Mouse (Mus musculus) liver, embryonic 15.5 days (tissue): ENCODE measurements around the gene Cox11. TPM values are rescaled to one million over a fixed set of nuclear protein-coding genes. Genes with fewer than 3 reads are reported as not detected.

Experiments
- ATAC-seq: fragments of 200-750 bp; cut with Nextera tagmentation; 2 replicates; pipeline ENCODE4 v1.8.0; 2017; ENCODE audit warnings: moderate number of reproducible peaks, mild to moderate bottlenecking, moderate library complexity; ENCODE audit not compliant: insufficient read depth
- H3K27ac ChIP-seq: fragments of 300-500 bp; sonication (generic); replicated peaks from 2 replicates; pipeline ENCODE4 v1.5.1; 2015; ENCODE audit warnings: mild to moderate bottlenecking, inconsistent platforms
- H3K27me3 ChIP-seq: fragments of 300-500 bp; sonication (generic); 2 replicates; pipeline ENCODE4 v1.6.1; 2015; ENCODE audit warnings: mild to moderate bottlenecking, inconsistent platforms
- H3K36me3 ChIP-seq: fragments of 300-500 bp; sonication (generic); replicated peaks from 2 replicates; pipeline ENCODE4 v1.6.1; 2015; ENCODE audit warnings: moderate library complexity, mild to moderate bottlenecking, inconsistent platforms
- H3K4me1 ChIP-seq: fragments of 300-500 bp; sonication (generic); replicated peaks from 2 replicates; pipeline ENCODE4 v1.6.1; 2015; ENCODE audit warnings: inconsistent platforms
- H3K4me2 ChIP-seq: fragments of 300-500 bp; sonication (generic); 2 replicates; pipeline ENCODE4 v1.6.1; 2015; ENCODE audit warnings: moderate library complexity, mild to moderate bottlenecking, inconsistent platforms
- H3K4me3 ChIP-seq: fragments of 300-500 bp; sonication (generic); replicated peaks from 2 replicates; pipeline ENCODE4 v1.5.1; 2015; ENCODE audit warnings: mild to moderate bottlenecking, inconsistent platforms
- H3K9ac ChIP-seq: fragments of 300-500 bp; sonication (generic); 2 replicates; pipeline ENCODE4 v1.6.1; 2015; ENCODE audit warnings: moderate library complexity, mild to moderate bottlenecking, inconsistent platforms
- H3K9me3 ChIP-seq: fragments of 300-500 bp; sonication (generic); replicated peaks from 2 replicates; pipeline ENCODE4 v1.6.1; 2016; ENCODE audit warnings: inconsistent platforms
- WGBS: fragments of 180-500 bp; shearing (Covaris S2); methylation state at CpG from one replicate; pipeline ENCODE4 v1.1.7; 2015; ENCODE audit warnings: mixed read lengths; ENCODE audit not compliant: insufficient replicate concordance; 5-methylcytosine and 5-hydroxymethylcytosine counted together
- polyA plus RNA-seq: library from polyadenylated mRNA; unstranded; fragments of >200 nt; fragmentation: Nextera tagmentation; extraction: Ambion mirVana; gene quantifications from 2 replicates; pipeline ENCODE4 v1.2.1, GENCODE M21; 2015

Gene Cox11
- 24.2 and 26.0 TPM in 2 replicates for polyA plus RNA-seq

DNA sequence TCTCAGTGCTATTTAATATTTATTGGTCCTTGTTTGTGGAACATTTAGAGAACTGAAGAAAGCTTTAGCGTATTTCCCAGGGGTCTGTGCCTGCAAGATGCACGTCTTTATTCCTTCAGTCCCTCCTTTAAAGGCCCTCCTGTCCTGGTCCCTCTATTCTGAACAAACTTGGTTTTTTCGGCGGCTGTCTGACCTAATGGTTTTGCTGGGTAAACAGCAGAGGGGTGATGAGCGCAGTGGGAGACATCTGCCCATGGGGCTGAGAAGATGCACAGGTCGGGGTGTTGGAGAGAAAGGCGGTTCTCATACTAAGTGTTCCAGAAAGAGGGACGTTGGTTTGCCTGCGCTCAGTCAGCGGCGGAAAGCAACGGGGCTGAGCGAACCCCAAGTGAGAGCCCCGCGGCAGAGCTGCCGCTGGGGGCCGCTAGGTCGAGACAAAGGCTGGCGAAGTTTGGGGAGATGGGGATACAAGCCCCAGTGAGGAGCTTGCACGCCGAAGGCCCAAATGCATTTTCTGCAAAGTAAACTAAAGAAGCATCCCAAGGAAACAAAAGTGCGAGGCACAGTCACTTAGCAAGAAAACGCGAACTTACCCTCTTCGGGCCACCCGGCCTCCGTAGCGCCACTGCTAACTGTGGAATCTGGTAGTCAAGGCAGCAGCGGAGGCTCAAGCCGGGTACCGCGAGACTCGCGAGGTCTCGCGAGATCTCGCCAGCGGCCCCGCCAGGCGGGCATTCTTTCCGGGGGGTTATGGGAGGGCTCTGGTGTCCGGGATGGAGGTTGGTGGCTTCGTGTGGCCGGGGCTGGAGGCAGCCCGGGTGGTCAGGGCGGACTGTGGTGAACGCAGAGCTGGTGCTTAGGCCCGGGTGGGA lies at the start of gene Cox11, which contains the start of gene Stxbp4:
Cox11 (plus strand) TSS at position 734 of the 872 bp plus-strand sequence.
Stxbp4 (minus strand) TSS at position 645 of the 872 bp plus-strand sequence.
- peaks cover 24% of the 10 kb centered on the region for H3K36me3 ChIP-seq
- H3K4me1 ChIP-seq = peaks cover 38% of the 10 kb centered on the region
- H3K9ac ChIP-seq = peak within 1 kb of the TSS; percentile 98
- no peaks in the 10 kb centered on the region for H3K27me3 ChIP-seq
- ATAC-seq = peak; percentile 92
- WGBS = under 1% methylated on average over 48 of the region's 48 CpGs
- H3K9me3 ChIP-seq = no peaks in the 10 kb centered on the region
- peak within 1 kb of the TSS; percentile 98 for H3K4me3 ChIP-seq
- peak within 1 kb of the TSS; percentile 81 for H3K4me2 ChIP-seq
- peak within 1 kb of the TSS; percentile 92 for H3K27ac ChIP-seq

- Histone ChIP-seq H3K36me3 (peaks cover 9% of the 10 kb centered on the region; the same call in 1 of the 2 replicates), H3K4me2 (no peak overlapping the region), H3K9me3 (no peaks in the 10 kb centered on the region), H3K27me3 (no peaks in the 10 kb centered on the region), H3K9ac (no peak overlapping the region), H3K4me1 (no peaks in the 10 kb centered on the region), H3K4me3 (no peak overlapping the region), H3K27ac (no peak overlapping the region)
- ATAC-seq = no peak
- 60% methylated on average over 1 of the region's 1 CpGs for WGBS
Measured at GRCm38 (mm10) chr11:90590996-90591395, 47.0 kb upstream of the Cox11 start.

GRCm38 (mm10) chr11:90595826-90596225 lies 42.1 kb upstream of the Cox11 start:
- no peak overlapping the region for H3K27ac ChIP-seq
- H3K9ac ChIP-seq = no peak overlapping the region
- ATAC-seq = no peak
- 90% methylated on average over 1 of the region's 1 CpGs for WGBS
- no peak overlapping the region for H3K4me3 ChIP-seq
- no peaks in the 10 kb centered on the region for H3K9me3 ChIP-seq
- no peaks in the 10 kb centered on the region for H3K4me1 ChIP-seq
- H3K27me3 ChIP-seq = no peaks in the 10 kb centered on the region
- no peak overlapping the region for H3K4me2 ChIP-seq
- 0 out of 2 replicates have a peak, but pooled peaks cover 21% of the 10 kb centered on the region for H3K36me3 ChIP-seq

GRCm38 (mm10) chr11:90603066-90603465 lies 34.9 kb upstream of the Cox11 start:
- H3K27ac ChIP-seq = no peak overlapping the region
- ATAC-seq = no peak
- WGBS = 81% methylated on average over 2 of the region's 2 CpGs

DNA sequence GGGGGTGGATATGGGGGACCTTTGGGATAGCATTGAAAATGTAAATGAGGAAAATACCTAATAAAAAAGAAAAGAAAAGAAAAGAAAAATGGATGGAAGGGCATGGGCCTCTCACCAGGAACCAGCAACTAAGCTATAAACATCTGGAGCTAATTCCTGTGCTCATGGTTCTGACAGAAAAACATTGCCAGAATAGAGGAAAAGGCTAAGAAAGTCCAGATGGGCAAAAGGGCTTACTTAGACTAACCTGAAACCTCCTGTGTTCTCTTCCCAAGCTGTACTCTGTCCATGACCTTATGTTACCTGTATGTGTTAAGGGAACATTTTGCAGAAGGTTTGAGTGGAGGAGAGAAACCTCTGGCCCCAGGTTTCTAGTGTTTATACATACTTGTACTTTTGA lies 25.9 kb upstream of the Cox11 start:
- Histone ChIP-seq H3K27ac (no peak overlapping the region), H3K36me3 (peaks cover 4% of the 10 kb centered on the region; the same call in 1 of the 2 replicates), H3K4me2 (no peak overlapping the region), H3K27me3 (no peaks in the 10 kb centered on the region), H3K9me3 (no peaks in the 10 kb centered on the region), H3K4me1 (no peaks in the 10 kb centered on the region), H3K4me3 (no peak overlapping the region), H3K9ac (no peak overlapping the region)
- ATAC-seq = no peak

More at GRCm38 (mm10) chr11:90603066-90603465, 34.9 kb upstream of the Cox11 start:
- Histone ChIP-seq H3K4me1 (no peaks in the 10 kb centered on the region), H3K4me2 (no peak overlapping the region), H3K27me3 (no peaks in the 10 kb centered on the region), H3K36me3 (peaks cover 25% of the 10 kb centered on the region; the same call in 1 of the 2 replicates), H3K9ac (no peak overlapping the region), H3K9me3 (no peaks in the 10 kb centered on the region), H3K4me3 (no peak overlapping the region)

- no peak for ATAC-seq
- Histone ChIP-seq H3K27ac (no peak overlapping the region), H3K27me3 (no peaks in the 10 kb centered on the region), H3K9ac (no peak overlapping the region), H3K9me3 (no peaks in the 10 kb centered on the region), H3K36me3 (peaks cover 3% of the 10 kb centered on the region; the same call in 1 of the 2 replicates), H3K4me3 (no peak overlapping the region), H3K4me2 (no peak overlapping the region), H3K4me1 (no peaks in the 10 kb centered on the region)
- WGBS = 30% methylated on average over 6 of the region's 6 CpGs
Measured at GRCm38 (mm10) chr11:90614743-90615142, 23.2 kb upstream of the Cox11 start.

DNA sequence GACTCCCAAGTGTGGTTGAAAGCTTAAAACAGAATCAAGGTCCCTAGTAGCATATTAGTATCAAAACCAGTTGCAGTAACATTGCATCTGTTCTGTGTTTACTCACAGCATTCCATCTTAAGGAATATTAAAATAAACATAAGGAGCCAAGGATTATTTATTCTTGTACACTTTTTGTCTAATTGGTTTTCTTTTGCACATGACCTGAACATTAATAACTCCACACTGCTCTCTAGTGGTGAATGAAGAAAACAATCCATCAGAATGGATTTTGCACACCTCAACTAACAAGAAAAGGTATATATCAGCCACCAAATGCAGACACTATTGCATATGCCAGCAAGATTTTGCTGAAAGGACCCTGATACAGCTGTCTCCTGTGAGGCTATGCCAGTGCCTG lies 21.5 kb upstream of the Cox11 start:
- Histone ChIP-seq H3K4me1 (no peaks in the 10 kb centered on the region), H3K4me3 (no peak overlapping the region), H3K36me3 (peaks cover 3% of the 10 kb centered on the region; the same call in 1 of the 2 replicates), H3K27me3 (no peaks in the 10 kb centered on the region), H3K9ac (no peak overlapping the region), H3K4me2 (no peak overlapping the region), H3K27ac (no peak overlapping the region), H3K9me3 (no peaks in the 10 kb centered on the region)
- no peak for ATAC-seq

DNA sequence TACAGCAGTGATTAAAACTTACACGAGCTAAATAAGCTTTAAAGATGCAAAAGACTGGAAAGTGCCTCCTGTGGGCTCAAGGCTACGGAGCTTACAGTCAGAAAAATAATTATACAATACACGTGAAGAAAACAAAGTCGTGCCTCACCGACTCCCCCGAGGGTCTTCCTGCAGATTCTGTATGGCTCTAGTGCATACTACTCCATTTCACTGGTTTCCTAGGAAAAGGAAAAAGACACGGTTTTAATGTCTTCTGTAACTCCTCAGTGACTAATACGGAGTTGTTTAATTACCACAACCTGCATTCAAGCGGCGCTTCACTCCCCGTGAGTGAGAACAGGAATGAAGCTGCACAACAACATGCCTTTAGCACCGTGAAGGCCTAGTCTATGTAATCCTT lies 15.9 kb upstream of the Cox11 start:
- H3K4me1 ChIP-seq = no peaks in the 10 kb centered on the region
- H3K9me3 ChIP-seq = no peaks in the 10 kb centered on the region
- H3K36me3 ChIP-seq = no peaks in the 10 kb centered on the region; the same call in 1 of the 2 replicates
- H3K4me3 ChIP-seq = no peak overlapping the region
- H3K9ac ChIP-seq = no peak overlapping the region
- no peaks in the 10 kb centered on the region for H3K27me3 ChIP-seq
- H3K4me2 ChIP-seq = no peak overlapping the region
- H3K27ac ChIP-seq = no peak overlapping the region
- ATAC-seq = no peak
- 84% methylated on average over 12 of the region's 12 CpGs for WGBS

DNA sequence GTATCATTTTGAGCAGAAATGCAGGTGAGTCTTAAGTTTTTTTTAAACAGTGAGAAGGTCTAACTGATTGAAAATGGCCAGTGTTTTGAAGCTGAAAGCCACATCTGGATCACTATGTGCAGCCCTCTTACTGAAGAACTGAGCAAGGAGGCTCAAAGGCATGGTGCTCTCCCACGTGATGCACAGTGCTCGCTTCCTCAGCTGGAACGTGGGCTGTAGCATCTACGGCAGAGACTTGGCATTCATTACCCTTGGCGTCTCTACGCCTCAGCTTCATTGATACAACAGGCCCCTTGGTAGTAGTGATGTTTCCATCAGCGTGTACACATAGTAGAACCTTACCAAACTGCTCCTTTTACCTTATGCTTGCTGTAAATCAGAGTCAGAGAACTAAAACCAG lies 15.5 kb upstream of the Cox11 start:
- Histone ChIP-seq H3K27me3 (no peaks in the 10 kb centered on the region), H3K36me3 (no peaks in the 10 kb centered on the region; the same call in 1 of the 2 replicates), H3K4me1 (no peaks in the 10 kb centered on the region), H3K4me2 (no peak overlapping the region), H3K27ac (no peak overlapping the region), H3K4me3 (no peak overlapping the region), H3K9ac (no peak overlapping the region), H3K9me3 (no peaks in the 10 kb centered on the region)
- no peak for ATAC-seq
- 87% methylated on average over 7 of the region's 7 CpGs for WGBS

DNA sequence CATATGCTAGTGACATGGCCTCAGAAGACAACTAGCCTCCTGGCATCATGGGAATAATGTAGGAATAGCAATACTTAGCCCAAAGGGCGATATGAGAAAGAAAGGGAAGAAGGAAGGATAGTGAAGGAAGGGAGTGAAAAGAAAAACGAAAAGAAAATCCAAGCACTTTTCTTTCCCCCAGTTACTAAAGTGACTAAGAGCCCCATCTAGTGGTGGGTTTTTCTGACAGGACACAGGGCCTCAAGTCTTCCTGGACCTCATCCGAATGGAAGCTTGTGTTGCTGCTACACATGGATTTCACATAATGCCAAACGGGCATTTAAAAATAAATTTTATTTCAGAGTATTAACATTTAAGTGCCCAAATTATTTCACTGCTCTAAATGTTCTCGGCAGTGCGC lies 14.5 kb upstream of the Cox11 start:
- Histone ChIP-seq H3K27me3 (no peaks in the 10 kb centered on the region), H3K9me3 (no peaks in the 10 kb centered on the region), H3K4me3 (no peak overlapping the region), H3K36me3 (no peaks in the 10 kb centered on the region), H3K9ac (no peak overlapping the region), H3K27ac (no peak overlapping the region), H3K4me1 (no peaks in the 10 kb centered on the region), H3K4me2 (no peak overlapping the region)
- no peak for ATAC-seq
- 37% methylated on average over 6 of the region's 6 CpGs for WGBS

GRCm38 (mm10) chr11:90625174-90625573 lies 12.8 kb upstream of the Cox11 start:
- Histone ChIP-seq H3K27me3 (no peaks in the 10 kb centered on the region), H3K9ac (no peak overlapping the region), H3K36me3 (no peaks in the 10 kb centered on the region), H3K27ac (no peak overlapping the region), H3K4me2 (no peak overlapping the region), H3K9me3 (no peaks in the 10 kb centered on the region), H3K4me3 (no peak overlapping the region), H3K4me1 (no peaks in the 10 kb centered on the region)
- ATAC-seq = no peak
- WGBS = 39% methylated on average over 1 of the region's 1 CpGs
